Mouse (Mus musculus) pancreas, adult 10 weeks (tissue): ENCODE data around the gene Gm10842. TPM values are rescaled to one million over a fixed set of nuclear protein-coding genes. Genes with fewer than 3 reads are reported as not detected.

Experiments
- polyA plus RNA-seq: library from polyadenylated mRNA; stranded (reverse); fragments of 350-450 nt; fragmentation: Illumina TruSeq; extraction: RNeasy Lipid Tissue Mini Kit (QIAGEN cat#74804); gene quantifications from one replicate; pipeline ENCODE4 v1.2.3, GENCODE M21; 2015; ENCODE audit warnings: low read depth, low replicate concordance; ENCODE audit not compliant: insufficient read depth

Gm10842 gene
- polyA plus RNA-seq = not detected

DNA sequence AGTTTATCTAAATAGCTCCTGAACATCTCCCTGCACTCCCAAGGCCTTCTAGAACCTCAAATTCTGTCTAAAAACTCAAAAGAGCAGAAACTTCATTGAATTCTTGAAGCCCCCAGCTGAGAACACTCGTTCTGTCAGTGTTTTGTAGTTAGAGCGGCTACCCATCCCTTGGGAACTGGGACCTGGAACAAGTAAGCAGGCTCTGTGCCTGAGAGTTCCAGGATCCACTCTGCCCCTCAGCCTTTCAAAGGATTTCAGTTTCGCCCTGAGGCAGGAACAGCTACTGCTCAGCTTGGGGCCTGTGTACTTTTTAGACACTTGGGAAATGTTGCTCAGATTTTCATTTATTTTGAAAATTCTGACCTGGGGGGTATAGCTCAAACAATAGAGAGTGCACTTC lies at the start of gene Gm10842:
TSS of gene Gm10842 (plus strand) at position 301 of the 400 bp plus-strand sequence.

DNA sequence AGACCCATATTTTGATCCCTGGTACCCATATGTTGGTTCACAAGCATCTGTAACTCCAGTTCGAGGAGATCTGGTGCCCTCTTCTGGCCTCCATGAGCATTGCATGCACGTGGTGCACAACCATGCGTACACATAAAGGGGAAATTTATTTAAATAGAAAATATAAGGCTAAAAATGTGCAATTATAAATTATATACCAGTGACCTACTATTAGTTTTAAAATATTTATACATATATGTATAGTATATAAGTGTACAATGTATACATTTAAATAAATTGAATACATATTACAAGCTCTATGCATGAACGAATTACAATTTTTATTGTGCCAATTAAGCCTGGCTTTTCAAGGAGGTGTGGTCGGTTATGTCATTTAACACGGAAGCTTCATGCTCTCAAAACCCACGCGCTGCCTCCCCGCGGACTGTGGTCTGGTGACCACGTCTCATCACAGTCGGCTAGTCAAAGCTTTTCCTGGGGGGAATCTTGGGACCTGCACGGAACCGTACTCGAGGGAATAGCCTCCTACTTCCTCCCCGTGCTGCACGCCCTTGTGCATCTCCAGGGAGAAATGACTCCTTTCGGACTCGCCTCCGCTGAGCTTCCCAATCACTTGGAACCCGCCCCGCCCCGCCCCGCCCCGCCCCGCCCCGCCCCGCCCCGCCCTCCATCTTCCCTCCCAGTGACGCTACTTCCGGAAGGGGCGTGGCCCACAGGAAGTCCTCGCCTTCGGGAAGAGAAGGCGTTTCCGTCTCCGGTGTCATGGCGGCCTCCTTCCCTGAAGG lies 20.8 kb upstream of the Gm10842 start, which contains the start of gene Mettl2:
TSS of gene Mettl2 (plus strand) at position 691 of the 785 bp plus-strand sequence.

GRCm38 (mm10) chr11:105178516-105178915 lies 31.8 kb downstream of the Gm10842 start, which contains the start of gene Tlk2:
TSS of gene Tlk2 (plus strand) at chr11:105178807.

Other genes with a start within 250 kb of the Gm10842 start
- not detected for gene Efcab3, start 83.3 kb upstream of the Gm10842 start, polyA plus RNA-seq
- gene Mettl2, start 20.5 kb upstream of the Gm10842 start, polyA plus RNA-seq = 3.6 TPM
- 7.3 TPM for gene Tlk2, start 31.9 kb downstream of the Gm10842 start, polyA plus RNA-seq
- gene Mrc2, start 145.8 kb downstream of the Gm10842 start, polyA plus RNA-seq = 3.4 TPM